Mouse (Mus musculus) heart, embryonic 15.5 days (tissue): ENCODE measurements around the gene Rbm20. TPM values are rescaled to one million over a fixed set of nuclear protein-coding genes. Genes with fewer than 3 reads are reported as not detected.

Experiments
- ATAC-seq: fragments of 200-750 bp; cut with Nextera tagmentation; replicated peaks from 2 replicates; pipeline ENCODE4 v1.8.0; 2017; ENCODE audit warnings: low read depth, moderate TSS enrichment; ENCODE audit not compliant: insufficient number of reproducible peaks, insufficient read depth, low FRiP score
- H3K27ac ChIP-seq: fragments of 300-500 bp; sonication (generic); 2 replicates; pipeline ENCODE4 v1.5.1; 2015; ENCODE audit warnings: mild to moderate bottlenecking, inconsistent platforms
- H3K27me3 ChIP-seq: fragments of 300-500 bp; sonication (generic); 2 replicates; pipeline ENCODE4 v1.6.1; 2015; ENCODE audit warnings: inconsistent platforms
- H3K36me3 ChIP-seq: fragments of 300-500 bp; sonication (generic); 2 replicates; pipeline ENCODE4 v1.6.1; 2015; ENCODE audit warnings: mild to moderate bottlenecking, inconsistent platforms
- H3K4me1 ChIP-seq: fragments of 300-500 bp; sonication (generic); replicated peaks from 2 replicates; pipeline ENCODE4 v1.6.1; 2015; ENCODE audit warnings: inconsistent platforms
- H3K4me2 ChIP-seq: fragments of 300-500 bp; sonication (generic); 2 replicates; pipeline ENCODE4 v1.6.1; 2015; ENCODE audit warnings: inconsistent platforms, mild to moderate bottlenecking, moderate library complexity
- H3K4me3 ChIP-seq: fragments of 300-500 bp; sonication (generic); 2 replicates; pipeline ENCODE4 v1.5.1; 2015; ENCODE audit warnings: mild to moderate bottlenecking, inconsistent platforms
- H3K9ac ChIP-seq: fragments of 300-500 bp; sonication (generic); 2 replicates; pipeline ENCODE4 v1.6.1; 2015; ENCODE audit warnings: mild to moderate bottlenecking, inconsistent platforms
- H3K9me3 ChIP-seq: fragments of 300-500 bp; sonication (generic); replicated peaks from 2 replicates; pipeline ENCODE4 v1.6.1; 2016; ENCODE audit warnings: inconsistent platforms
- WGBS: fragments of 180-500 bp; shearing (Covaris S2); methylation state at CpG from one replicate; pipeline ENCODE4 v1.1.7; 2015; ENCODE audit warnings: mixed read lengths; 5-methylcytosine and 5-hydroxymethylcytosine counted together
- polyA plus RNA-seq: library from polyadenylated mRNA; unstranded; fragments of >200 nt; fragmentation: Nextera tagmentation; extraction: Ambion mirVana; gene quantifications from 2 replicates; pipeline ENCODE4 v1.2.1, GENCODE M21; 2015

Gene Rbm20
- polyA plus RNA-seq, 1 experiment from 2014 or later, result 44.4 TPM

DNA sequence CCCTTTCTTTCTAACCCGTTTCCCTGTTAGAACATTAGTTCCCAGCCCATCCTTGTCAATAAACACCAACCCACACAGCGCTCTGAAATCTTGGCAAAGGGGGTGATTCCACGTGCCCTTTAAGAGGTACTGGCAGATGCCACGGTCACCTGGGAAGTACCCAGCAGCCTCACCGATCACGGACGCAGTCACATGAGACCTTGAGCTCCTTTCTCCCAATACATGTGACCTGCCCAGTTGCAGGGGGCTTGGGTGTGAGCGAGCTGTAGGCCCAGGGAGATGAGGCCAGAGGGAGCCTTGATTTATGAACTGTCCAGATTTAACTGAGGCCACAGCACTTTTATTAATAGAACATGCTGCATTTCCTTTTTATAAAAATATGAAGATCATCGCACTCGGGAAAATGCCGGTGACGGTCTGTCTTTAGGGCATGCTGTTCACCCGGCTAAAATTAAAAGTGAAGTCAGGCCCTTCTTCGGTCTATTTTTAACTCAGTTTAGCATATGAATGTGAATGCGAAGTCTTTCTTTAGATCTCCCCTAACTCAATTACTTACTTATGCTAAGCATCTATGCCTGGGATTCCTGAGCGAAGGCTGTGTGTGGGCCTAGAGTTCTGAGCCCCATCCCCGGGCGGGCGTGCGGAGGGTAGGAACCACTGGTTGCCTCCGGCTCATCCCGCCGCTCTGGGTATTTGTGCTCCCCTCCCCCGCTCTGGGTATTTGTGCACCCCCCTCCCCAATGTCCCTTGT lies 20.4 kb downstream of the Rbm20 start:
- Histone ChIP-seq H3K9me3 (no peaks in the 10 kb centered on the region), H3K4me1 (peaks cover 54% of the 10 kb centered on the region), H3K36me3 (no peaks in the 10 kb centered on the region), H3K27me3 (no peaks in the 10 kb centered on the region), H3K4me2 (peak overlapping the region; percentile 57), H3K27ac (peak overlapping the region; percentile 92), H3K9ac (peak overlapping the region; percentile 43), H3K4me3 (peak overlapping the region; percentile 23)
- peak; percentile 82 for ATAC-seq
- 32% methylated on average over 24 of the region's 24 CpGs for WGBS

DNA sequence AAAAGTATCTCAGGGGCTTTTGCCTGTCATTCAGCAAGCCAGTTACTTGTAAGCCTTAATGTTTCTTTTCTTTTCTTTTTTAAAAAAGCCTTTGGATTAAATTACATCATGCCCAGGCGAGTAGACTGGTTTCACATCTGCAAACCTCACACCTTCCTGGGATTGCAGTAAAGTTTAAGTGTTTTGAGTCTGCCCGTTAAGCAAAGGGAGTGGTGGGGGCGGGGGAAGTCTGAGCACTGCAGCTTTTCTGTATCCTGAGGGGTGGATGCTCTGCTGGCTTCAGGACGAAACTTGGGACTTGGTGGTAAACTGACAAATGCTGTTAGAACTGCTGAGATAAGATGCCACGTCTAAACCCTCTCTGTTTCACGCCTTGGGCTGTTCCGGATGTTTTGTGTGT lies 22.6 kb downstream of the Rbm20 start:
- Histone ChIP-seq H3K27ac (peak overlapping the region; percentile 92), H3K36me3 (no peaks in the 10 kb centered on the region), H3K9ac (0 out of 2 replicates have a peak overlapping the region, but pooled peaks have one; percentile 23), H3K4me1 (peaks cover 60% of the 10 kb centered on the region), H3K9me3 (no peaks in the 10 kb centered on the region), H3K4me3 (no peak overlapping the region), H3K27me3 (no peaks in the 10 kb centered on the region), H3K4me2 (0 out of 2 replicates have a peak overlapping the region, but pooled peaks have one; percentile 6)
- 25% methylated on average over 7 of the region's 7 CpGs for WGBS
- no peak for ATAC-seq

- Histone ChIP-seq H3K27me3 (no peaks in the 10 kb centered on the region), H3K36me3 (no peaks in the 10 kb centered on the region), H3K27ac (no peak overlapping the region), H3K9ac (no peak overlapping the region), H3K4me2 (no peak overlapping the region), H3K9me3 (no peaks in the 10 kb centered on the region), H3K4me3 (no peak overlapping the region), H3K4me1 (peaks cover 59% of the 10 kb centered on the region)
- no peak for ATAC-seq
- WGBS, result 82% methylated on average over 9 of the region's 9 CpGs
Observed at GRCm38 (mm10) chr19:53701434-53701833, 24.3 kb downstream of the Rbm20 start.

GRCm38 (mm10) chr19:53704895-53705823 lies 28.1 kb downstream of the Rbm20 start:
- peak overlapping the region; percentile 62 for H3K4me2 ChIP-seq
- 0 out of 2 replicates have a peak, but pooled peaks have one; percentile 45 for ATAC-seq
- no peaks in the 10 kb centered on the region for H3K36me3 ChIP-seq
- no peaks in the 10 kb centered on the region for H3K9me3 ChIP-seq
- peaks cover 56% of the 10 kb centered on the region for H3K4me1 ChIP-seq
- H3K27me3 ChIP-seq, result no peaks in the 10 kb centered on the region
- WGBS, result 8% methylated on average over 26 of the region's 29 CpGs
- H3K4me3 ChIP-seq, result peak overlapping the region; percentile 37
- peak overlapping the region; percentile 27 for H3K27ac ChIP-seq
- H3K9ac ChIP-seq, result peak overlapping the region; percentile 49

DNA sequence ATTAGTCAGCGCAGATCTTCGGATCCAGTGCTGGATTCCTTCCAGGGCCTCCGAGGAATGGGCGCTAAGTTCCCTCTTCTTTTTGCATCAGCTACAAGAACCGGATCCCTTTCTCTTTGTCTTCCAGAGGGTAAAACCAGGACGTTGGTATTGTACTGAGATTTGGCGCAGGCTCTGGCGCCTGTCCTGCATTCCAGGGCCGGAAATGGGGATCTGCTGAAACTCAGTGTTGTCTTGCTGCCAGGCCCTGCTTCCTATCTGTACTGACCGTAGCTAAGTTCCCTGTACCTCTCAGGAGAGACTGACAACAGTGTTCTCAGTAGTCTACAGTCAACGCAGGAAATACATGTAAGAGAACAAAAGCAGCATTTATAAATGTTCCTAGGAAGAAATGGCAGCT lies 31.3 kb downstream of the Rbm20 start:
- H3K27me3 ChIP-seq, result no peaks in the 10 kb centered on the region
- H3K27ac ChIP-seq, result peak overlapping the region; percentile 85
- H3K4me3 ChIP-seq, result no peak overlapping the region
- peak overlapping the region; percentile 26 for H3K4me2 ChIP-seq
- H3K36me3 ChIP-seq, result no peaks in the 10 kb centered on the region
- 0 out of 2 replicates have a peak, but pooled peaks have one; percentile 24 for ATAC-seq
- WGBS, result 24% methylated on average over 11 of the region's 11 CpGs
- no peak overlapping the region for H3K9ac ChIP-seq
- H3K9me3 ChIP-seq, result no peaks in the 10 kb centered on the region
- peaks cover 73% of the 10 kb centered on the region for H3K4me1 ChIP-seq

DNA sequence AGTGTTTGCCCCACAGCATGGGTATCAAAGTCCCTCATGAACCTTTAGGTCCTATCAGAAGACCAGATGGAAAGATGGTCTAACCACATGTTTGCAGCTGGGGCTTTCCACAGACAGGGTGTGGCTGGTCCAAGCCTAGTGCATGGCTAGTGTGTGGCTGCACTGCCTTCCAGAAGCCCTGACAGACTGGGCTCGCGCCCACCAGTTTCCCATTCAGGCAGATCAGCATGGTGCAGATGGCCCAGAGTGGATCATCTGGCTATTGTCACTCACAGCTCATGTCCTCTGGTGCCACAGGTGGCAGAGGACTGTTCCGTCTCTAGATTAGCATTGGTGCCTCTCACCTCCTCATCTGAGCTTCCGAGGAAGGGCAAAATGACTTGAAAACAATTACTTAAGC lies 33.8 kb downstream of the Rbm20 start:
- Histone ChIP-seq H3K4me3 (no peak overlapping the region), H3K4me2 (peak overlapping the region; percentile 33), H3K9ac (0 out of 2 replicates have a peak overlapping the region, but pooled peaks have one; percentile 20), H3K27me3 (no peaks in the 10 kb centered on the region), H3K9me3 (no peaks in the 10 kb centered on the region), H3K4me1 (peaks cover 77% of the 10 kb centered on the region), H3K36me3 (no peaks in the 10 kb centered on the region), H3K27ac (peak overlapping the region; percentile 91)
- ATAC-seq, result 0 out of 2 replicates have a peak, but pooled peaks have one; percentile 58
- 30% methylated on average over 4 of the region's 4 CpGs for WGBS

- Histone ChIP-seq H3K9ac (peak overlapping the region; percentile 20; the same call in 1 of the 2 replicates), H3K4me1 (peaks cover 80% of the 10 kb centered on the region), H3K27ac (peak overlapping the region; percentile 91), H3K27me3 (no peaks in the 10 kb centered on the region), H3K36me3 (no peaks in the 10 kb centered on the region), H3K4me2 (peak overlapping the region; percentile 33), H3K4me3 (no peak overlapping the region), H3K9me3 (no peaks in the 10 kb centered on the region)
- 18% methylated on average over 8 of the region's 8 CpGs for WGBS
- ATAC-seq, result no peak
Observed at GRCm38 (mm10) chr19:53711261-53711890, 34.3 kb downstream of the Rbm20 start.

- peak overlapping the region; percentile 91 for H3K27ac ChIP-seq
- no peak overlapping the region for H3K4me3 ChIP-seq
- no peaks in the 10 kb centered on the region for H3K27me3 ChIP-seq
- 0 out of 2 replicates have a peak overlapping the region, but pooled peaks have one; percentile 33 for H3K4me2 ChIP-seq
- no peaks in the 10 kb centered on the region for H3K36me3 ChIP-seq
- no peak for ATAC-seq
- H3K9ac ChIP-seq, result peak overlapping the region; percentile 5; the same call in 1 of the 2 replicates
- peaks cover 80% of the 10 kb centered on the region for H3K4me1 ChIP-seq
- no peaks in the 10 kb centered on the region for H3K9me3 ChIP-seq
- 22% methylated on average over 7 of the region's 7 CpGs for WGBS
Observed at GRCm38 (mm10) chr19:53712297-53713025, 35.4 kb downstream of the Rbm20 start.

DNA sequence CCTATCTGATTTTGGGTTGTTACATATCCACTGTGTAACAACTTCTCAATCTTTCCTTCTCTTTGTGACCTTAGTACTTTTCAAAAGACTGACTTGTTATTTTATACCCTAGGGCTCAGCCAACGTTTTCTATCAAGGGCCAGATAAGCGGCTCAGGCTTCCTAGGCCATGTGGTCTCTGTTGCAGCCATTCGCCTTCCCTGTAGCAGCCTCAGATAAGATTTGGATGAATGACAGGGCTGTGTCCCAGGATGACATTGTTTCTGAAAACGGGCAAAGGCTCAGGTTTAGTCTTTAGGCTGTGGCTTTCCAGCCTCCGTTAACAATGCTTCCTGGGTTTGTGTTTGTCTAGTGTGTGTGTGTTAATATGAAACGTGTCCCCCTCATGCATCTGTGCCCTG lies 36.3 kb downstream of the Rbm20 start:
- H3K4me2 ChIP-seq, result no peak overlapping the region
- H3K4me3 ChIP-seq, result no peak overlapping the region
- ATAC-seq, result no peak
- 29% methylated on average over 6 of the region's 6 CpGs for WGBS
- H3K36me3 ChIP-seq, result no peaks in the 10 kb centered on the region
- peaks cover 79% of the 10 kb centered on the region for H3K4me1 ChIP-seq
- no peaks in the 10 kb centered on the region for H3K9me3 ChIP-seq
- no peak overlapping the region for H3K9ac ChIP-seq
- peak overlapping the region; percentile 91 for H3K27ac ChIP-seq
- H3K27me3 ChIP-seq, result no peaks in the 10 kb centered on the region

GRCm38 (mm10) chr19:53716469-53716868 lies 39.4 kb downstream of the Rbm20 start:
- WGBS, result 28% methylated on average over 7 of the region's 7 CpGs
- H3K4me3 ChIP-seq, result no peak overlapping the region
- peak overlapping the region; percentile 41 for H3K4me2 ChIP-seq
- peak overlapping the region; percentile 91 for H3K27ac ChIP-seq
- H3K36me3 ChIP-seq, result peaks cover 5% of the 10 kb centered on the region; the same call in 1 of the 2 replicates
- ATAC-seq, result peak; percentile 84
- H3K4me1 ChIP-seq, result peaks cover 69% of the 10 kb centered on the region
- 0 out of 2 replicates have a peak overlapping the region, but pooled peaks have one; percentile 3 for H3K9ac ChIP-seq
- H3K9me3 ChIP-seq, result no peaks in the 10 kb centered on the region
- H3K27me3 ChIP-seq, result no peaks in the 10 kb centered on the region
